Mouse (Mus musculus) limb, embryonic 13.5 days (tissue): ENCODE measurements around the gene Ola1. TPM values are rescaled to one million over a fixed set of nuclear protein-coding genes. Genes with fewer than 3 reads are reported as not detected.

Experiments
- ATAC-seq: fragments of 200-750 bp; cut with Nextera tagmentation; 2 replicates; pipeline ENCODE4 v1.8.0; 2017; ENCODE audit warnings: low read depth, moderate number of reproducible peaks, moderate TSS enrichment; ENCODE audit not compliant: low FRiP score
- H3K27ac ChIP-seq: fragments of 300-500 bp; sonication (generic); 2 replicates; pipeline ENCODE4 v1.5.1; 2015; ENCODE audit warnings: inconsistent platforms, mild to moderate bottlenecking, moderate library complexity
- H3K27me3 ChIP-seq: fragments of 300-500 bp; sonication (generic); 2 replicates; pipeline ENCODE4 v1.6.1; 2015; ENCODE audit warnings: mild to moderate bottlenecking, inconsistent platforms
- H3K36me3 ChIP-seq: fragments of 300-500 bp; sonication (generic); 2 replicates; pipeline ENCODE4 v1.6.1; 2015; ENCODE audit warnings: inconsistent platforms, mild to moderate bottlenecking, moderate library complexity
- H3K4me1 ChIP-seq: fragments of 300-500 bp; sonication (generic); 2 replicates; pipeline ENCODE4 v1.6.1; 2015; ENCODE audit warnings: inconsistent platforms
- H3K4me2 ChIP-seq: fragments of 300-500 bp; sonication (generic); replicated peaks from 2 replicates; pipeline ENCODE4 v1.6.1; 2015; ENCODE audit warnings: inconsistent platforms, mild to moderate bottlenecking, moderate library complexity
- H3K4me3 ChIP-seq: fragments of 300-500 bp; sonication (generic); 2 replicates; pipeline ENCODE4 v1.5.1; 2015; ENCODE audit warnings: moderate library complexity, mild to moderate bottlenecking, inconsistent platforms
- H3K9ac ChIP-seq: fragments of 300-500 bp; sonication (generic); 2 replicates; pipeline ENCODE4 v1.6.1; 2015; ENCODE audit warnings: mild to moderate bottlenecking, inconsistent platforms
- H3K9me3 ChIP-seq: fragments of 300-500 bp; sonication (generic); 2 replicates; pipeline ENCODE4 v1.6.1; 2016; ENCODE audit warnings: inconsistent platforms
- WGBS: fragments of 180-500 bp; shearing (Covaris S2); methylation state at CpG from one replicate; pipeline ENCODE4 v1.1.7; 2015; 5-methylcytosine and 5-hydroxymethylcytosine counted together
- polyA plus RNA-seq: library from polyadenylated mRNA; unstranded; fragments of >200 nt; fragmentation: Nextera tagmentation; extraction: Ambion mirVana; gene quantifications from 2 replicates; pipeline ENCODE4 v1.2.1, GENCODE M21; 2015

The Ola1 gene
- polyA plus RNA-seq, 1 experiment from 2014 or later = 111 TPM

DNA sequence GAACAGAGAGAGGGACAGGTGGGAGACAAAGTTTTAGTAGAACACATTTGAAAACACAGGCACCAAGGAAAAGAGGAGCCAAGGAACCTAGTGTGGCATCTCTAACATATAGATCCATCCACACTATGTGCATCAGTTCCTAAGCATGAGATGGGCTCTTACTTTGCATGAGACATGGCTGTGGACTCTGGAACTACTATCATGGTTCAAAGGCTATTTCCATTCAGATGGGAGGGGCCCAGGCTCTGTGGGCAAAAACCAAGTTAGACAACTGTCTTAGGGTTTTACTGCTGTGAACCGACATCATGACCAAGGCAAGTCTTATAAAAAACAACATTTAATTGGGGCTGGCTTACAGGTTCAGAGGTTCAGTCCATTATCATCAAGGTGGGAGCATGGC is 160.4 kb downstream of the Ola1 start:
- ATAC-seq = no peak
- no peak overlapping the region for H3K4me3 ChIP-seq
- no peak overlapping the region for H3K27ac ChIP-seq
- no peak overlapping the region for H3K9ac ChIP-seq
- H3K4me2 ChIP-seq = no peak overlapping the region
- H3K36me3 ChIP-seq = no peaks in the 10 kb centered on the region
- no peaks in the 10 kb centered on the region; the same call in 1 of the 2 replicates for H3K27me3 ChIP-seq
- H3K4me1 ChIP-seq = peaks cover 4% of the 10 kb centered on the region; the same call in 1 of the 2 replicates
- H3K9me3 ChIP-seq = 0 out of 2 replicates have a peak, but pooled peaks cover 6% of the 10 kb centered on the region
- WGBS = 82% methylated on average over 1 of the region's 1 CpGs

GRCm38 (mm10) chr2:73057589-73057988 is 161.1 kb downstream of the Ola1 start:
- no peak overlapping the region for H3K9ac ChIP-seq
- H3K4me3 ChIP-seq = no peak overlapping the region
- peaks cover 12% of the 10 kb centered on the region; the same call in 1 of the 2 replicates for H3K9me3 ChIP-seq
- H3K27ac ChIP-seq = no peak overlapping the region
- no peak overlapping the region for H3K4me2 ChIP-seq
- 87% methylated on average over 2 of the region's 2 CpGs for WGBS
- H3K4me1 ChIP-seq = peaks cover 4% of the 10 kb centered on the region; the same call in 1 of the 2 replicates
- H3K36me3 ChIP-seq = no peaks in the 10 kb centered on the region
- ATAC-seq = no peak
- no peaks in the 10 kb centered on the region; the same call in 1 of the 2 replicates for H3K27me3 ChIP-seq

- no peaks in the 10 kb centered on the region for H3K27me3 ChIP-seq
- H3K36me3 ChIP-seq = no peaks in the 10 kb centered on the region
- H3K9me3 ChIP-seq = peaks cover 13% of the 10 kb centered on the region; the same call in 1 of the 2 replicates
- H3K4me1 ChIP-seq = peaks cover 4% of the 10 kb centered on the region; the same call in 1 of the 2 replicates
- H3K4me2 ChIP-seq = no peak overlapping the region
- no peak for ATAC-seq
- 84% methylated on average over 17 of the region's 17 CpGs for WGBS
- no peak overlapping the region for H3K27ac ChIP-seq
- H3K9ac ChIP-seq = no peak overlapping the region
- H3K4me3 ChIP-seq = no peak overlapping the region
Observed at GRCm38 (mm10) chr2:73056090-73056956, 162.4 kb downstream of the Ola1 start.

GRCm38 (mm10) chr2:73053791-73054490 is 164.8 kb downstream of the Ola1 start:
- no peak for ATAC-seq
- 88% methylated on average over 9 of the region's 9 CpGs for WGBS
- no peaks in the 10 kb centered on the region for H3K27me3 ChIP-seq

DNA sequence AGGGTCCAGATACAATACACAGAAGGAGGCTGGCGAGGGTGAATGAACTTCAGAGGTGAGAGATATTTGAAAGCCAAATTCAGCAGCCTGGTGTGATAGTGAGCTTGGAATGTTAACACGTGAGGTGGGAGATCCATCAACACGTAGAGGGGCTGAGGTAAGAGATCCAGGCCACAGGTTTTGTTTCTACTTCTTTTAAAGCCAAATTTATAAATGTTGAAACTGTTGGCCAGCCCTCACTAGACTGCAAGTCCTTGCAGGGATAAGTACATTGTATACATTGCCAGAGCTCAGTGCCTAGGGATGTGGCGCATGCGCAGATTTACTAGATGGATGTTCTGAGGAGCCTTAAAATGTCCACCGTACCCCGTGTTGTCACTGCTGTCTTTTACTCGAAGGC is 168.3 kb downstream of the Ola1 start:
- Histone ChIP-seq H3K4me1 (peaks cover 30% of the 10 kb centered on the region), H3K9ac (no peak overlapping the region), H3K36me3 (no peaks in the 10 kb centered on the region), H3K4me2 (no peak overlapping the region), H3K4me3 (no peak overlapping the region), H3K27me3 (no peaks in the 10 kb centered on the region), H3K9me3 (peaks cover 13% of the 10 kb centered on the region; the same call in 1 of the 2 replicates), H3K27ac (0 out of 2 replicates have a peak overlapping the region, but pooled peaks have one; percentile 48)
- ATAC-seq = no peak
- WGBS = 86% methylated on average over 8 of the region's 8 CpGs

More at GRCm38 (mm10) chr2:73053791-73054490, 164.8 kb downstream of the Ola1 start:
- Histone ChIP-seq H3K4me3 (no peak overlapping the region), H3K27ac (no peak overlapping the region), H3K36me3 (no peaks in the 10 kb centered on the region), H3K4me1 (peaks cover 5% of the 10 kb centered on the region), H3K9me3 (peaks cover 13% of the 10 kb centered on the region; the same call in 1 of the 2 replicates), H3K4me2 (no peak overlapping the region), H3K9ac (no peak overlapping the region)

DNA sequence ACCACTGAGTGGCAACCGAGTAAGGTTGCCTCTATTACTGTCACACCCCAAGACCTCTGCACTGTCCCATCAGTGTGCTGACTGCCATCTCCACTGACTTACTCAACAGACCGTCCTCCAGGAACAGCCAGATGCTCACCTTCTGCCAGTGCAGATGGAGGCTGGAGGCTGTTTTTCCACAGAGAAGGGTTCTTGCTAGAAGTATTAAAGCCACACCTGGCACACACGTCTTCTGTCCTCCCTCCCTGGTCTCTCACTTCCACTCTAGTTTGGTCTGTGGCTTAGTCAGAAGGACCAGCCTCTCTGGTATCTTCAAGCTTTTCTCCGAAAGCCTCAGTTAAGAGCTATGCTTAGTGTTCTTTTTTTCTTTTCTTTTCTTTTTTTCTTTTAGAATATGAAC is 168.7 kb downstream of the Ola1 start:
- Histone ChIP-seq H3K27me3 (no peaks in the 10 kb centered on the region), H3K36me3 (no peaks in the 10 kb centered on the region), H3K9me3 (peaks cover 12% of the 10 kb centered on the region; the same call in 1 of the 2 replicates), H3K9ac (no peak overlapping the region), H3K4me1 (peaks cover 30% of the 10 kb centered on the region), H3K27ac (0 out of 2 replicates have a peak overlapping the region, but pooled peaks have one; percentile 48), H3K4me3 (no peak overlapping the region), H3K4me2 (no peak overlapping the region)
- WGBS = 73% methylated on average over 4 of the region's 4 CpGs
- no peak for ATAC-seq

DNA sequence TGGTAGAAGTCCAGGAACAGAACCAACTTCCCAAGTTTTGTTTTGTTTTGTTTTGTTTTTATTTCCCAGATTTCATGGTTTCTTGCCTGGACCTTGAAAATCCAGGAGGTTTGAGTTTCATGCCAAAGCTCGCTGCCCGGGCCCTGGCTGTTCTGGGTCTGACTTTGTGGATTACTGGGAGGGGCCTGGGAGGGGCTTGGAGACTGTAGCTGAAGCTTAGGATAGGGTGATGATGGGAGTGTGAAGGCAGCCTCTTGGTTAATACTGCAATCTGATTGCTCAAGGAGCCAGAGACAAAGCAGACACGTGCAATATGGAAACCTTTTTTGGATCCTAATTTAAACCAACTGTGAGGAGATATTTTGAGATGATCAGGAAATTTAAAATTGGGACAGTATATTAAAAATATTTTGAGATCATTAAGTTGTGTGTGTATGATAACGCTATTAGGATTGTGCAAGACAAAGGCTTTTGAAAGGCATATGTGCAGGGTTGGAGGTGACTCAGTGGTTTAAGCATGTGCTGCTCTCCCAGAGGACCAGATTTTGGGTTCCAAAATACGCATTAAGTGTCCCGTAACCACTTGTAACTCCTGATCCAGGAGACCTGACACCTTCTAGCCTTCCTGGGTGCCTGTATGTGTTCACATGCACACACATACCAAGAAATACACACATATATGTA is 169.6 kb downstream of the Ola1 start:
- H3K9me3 ChIP-seq = peaks cover 7% of the 10 kb centered on the region; the same call in 1 of the 2 replicates
- no peak overlapping the region; the same call in 1 of the 2 replicates for H3K27ac ChIP-seq
- no peaks in the 10 kb centered on the region for H3K27me3 ChIP-seq
- H3K36me3 ChIP-seq = no peaks in the 10 kb centered on the region
- no peak for ATAC-seq
- H3K9ac ChIP-seq = no peak overlapping the region
- no peak overlapping the region for H3K4me3 ChIP-seq
- peaks cover 30% of the 10 kb centered on the region for H3K4me1 ChIP-seq
- 49% methylated on average over 6 of the region's 6 CpGs for WGBS
- H3K4me2 ChIP-seq = no peak overlapping the region

DNA sequence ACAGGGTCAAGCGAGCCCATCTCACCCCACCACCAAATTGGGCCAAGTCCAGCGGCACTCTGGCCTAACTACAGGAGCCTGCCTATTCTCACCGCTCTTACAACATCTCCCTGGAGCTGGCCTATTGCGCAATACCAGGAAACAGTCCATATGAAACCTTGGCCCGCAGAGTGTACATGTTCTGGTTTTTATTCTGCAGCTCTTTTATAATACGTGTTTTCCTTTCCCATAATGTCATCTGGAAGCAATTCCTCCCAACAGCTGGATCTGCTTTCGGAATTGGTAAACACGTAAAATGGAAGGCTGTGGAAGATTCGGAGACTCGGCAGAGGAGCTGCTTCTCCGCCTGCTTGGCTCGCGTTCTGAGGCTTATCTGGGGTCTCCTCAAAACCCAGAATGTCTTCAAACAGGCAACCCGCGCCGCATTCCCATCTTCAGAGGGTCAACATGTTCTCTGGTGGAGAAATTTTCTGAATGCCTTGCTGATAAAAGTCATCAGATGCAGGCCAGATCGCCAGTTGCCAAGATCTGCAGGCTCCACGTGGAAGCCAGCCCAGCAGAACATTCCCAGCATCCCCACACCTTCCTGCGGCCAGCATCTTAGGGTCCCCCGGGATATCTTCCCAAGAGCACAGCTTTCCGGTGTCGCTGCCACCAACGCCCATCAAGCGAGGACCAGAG is 171.5 kb downstream of the Ola1 start:
- no peaks in the 10 kb centered on the region for H3K36me3 ChIP-seq
- no peaks in the 10 kb centered on the region for H3K27me3 ChIP-seq
- no peaks in the 10 kb centered on the region for H3K9me3 ChIP-seq
- ATAC-seq = peak; percentile 91
- peak overlapping the region; percentile 91 for H3K27ac ChIP-seq
- peak overlapping the region; percentile 48 for H3K4me2 ChIP-seq
- WGBS = 34% methylated on average over 24 of the region's 24 CpGs
- H3K9ac ChIP-seq = no peak overlapping the region
- peak overlapping the region; percentile 0; the same call in 1 of the 2 replicates for H3K4me3 ChIP-seq
- H3K4me1 ChIP-seq = peaks cover 30% of the 10 kb centered on the region

GRCm38 (mm10) chr2:73046576-73046975 is 172.1 kb downstream of the Ola1 start:
- H3K4me3 ChIP-seq = 0 out of 2 replicates have a peak overlapping the region, but pooled peaks have one; percentile 0
- peak; percentile 42 for ATAC-seq
- peaks cover 30% of the 10 kb centered on the region for H3K4me1 ChIP-seq
- no peak overlapping the region for H3K9ac ChIP-seq
- no peaks in the 10 kb centered on the region for H3K9me3 ChIP-seq
- peak overlapping the region; percentile 91 for H3K27ac ChIP-seq
- 38% methylated on average over 10 of the region's 10 CpGs for WGBS
- no peaks in the 10 kb centered on the region for H3K36me3 ChIP-seq
- peak overlapping the region; percentile 48 for H3K4me2 ChIP-seq
- H3K27me3 ChIP-seq = no peaks in the 10 kb centered on the region

DNA sequence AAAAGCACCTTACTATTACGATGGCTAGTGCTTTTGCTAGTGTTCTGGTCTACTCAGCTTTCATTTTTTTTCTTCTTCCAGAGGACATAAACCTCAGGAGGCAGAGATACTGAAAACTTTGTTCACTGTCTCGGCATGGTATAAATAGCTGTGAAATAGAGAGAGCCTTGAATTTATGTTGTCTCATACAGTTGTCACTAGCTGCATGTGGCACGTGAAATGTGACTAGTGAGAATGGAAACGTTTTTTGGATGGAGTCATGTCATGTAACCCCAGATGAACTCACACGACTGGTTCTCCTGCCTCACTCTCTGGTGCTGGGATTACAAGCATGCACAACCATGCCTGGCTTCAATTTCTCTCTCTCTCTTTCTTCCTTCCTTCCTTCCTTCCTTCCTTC is 173.2 kb downstream of the Ola1 start:
- Histone ChIP-seq H3K4me1 (peaks cover 30% of the 10 kb centered on the region), H3K4me2 (no peak overlapping the region), H3K27me3 (no peaks in the 10 kb centered on the region), H3K27ac (no peak overlapping the region), H3K9me3 (no peaks in the 10 kb centered on the region), H3K36me3 (no peaks in the 10 kb centered on the region), H3K9ac (no peak overlapping the region), H3K4me3 (no peak overlapping the region)
- no peak for ATAC-seq
- 73% methylated on average over 5 of the region's 5 CpGs for WGBS
